Comparison of ENCODE assay signal across 18 mouse cellular contexts in the genomic region with DNA sequence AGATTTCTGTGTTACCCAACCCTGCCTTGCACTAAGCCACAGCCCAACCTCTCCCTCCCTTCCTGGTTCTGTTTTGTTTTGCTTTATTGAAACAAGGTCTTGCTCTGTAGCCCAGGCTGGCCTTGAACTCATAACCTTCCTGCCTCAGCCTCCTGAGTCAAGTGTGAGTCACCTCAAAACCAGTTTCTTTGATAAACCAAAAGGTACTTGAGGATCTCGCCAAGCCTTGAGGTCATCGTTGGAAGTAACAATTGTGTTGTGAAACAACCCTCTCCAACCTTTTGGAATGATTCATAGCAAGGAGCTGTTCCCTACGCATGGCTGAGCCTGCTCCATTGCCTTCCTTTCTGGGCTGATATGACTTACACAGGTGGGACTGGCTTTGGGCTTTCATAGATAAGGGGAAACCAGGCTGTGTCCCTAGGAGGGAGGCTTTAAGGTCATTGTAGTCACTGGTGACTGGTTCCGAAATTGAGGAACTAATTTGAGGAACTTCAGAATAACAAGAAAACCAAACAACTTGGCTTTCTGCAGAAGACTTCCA. TPM values are rescaled to one million over a fixed set of nuclear protein-coding genes. Genes with fewer than 3 reads are reported as not detected.
DNase-seq lines count a peak whose midpoint lies in the region; ATAC-seq and TF ChIP-seq lines count a peak whose summit lies in the region.
"Had no signal": no experiment of that assay in that cellular context is flagged by ENCODE, and none has a peak within 500 bp of the region (broad histone marks: within the 10 kb centered on the region; RNA-seq: fewer than 3 reads in every experiment).

No protein-coding gene starts in this region.

- DNase-seq in gastrocnemius, adult 2 months, result peak; percentile 41
- DNase-seq in gastrocnemius, postnatal 36 days, result no peak
- DNase-seq in 416B (ENCODE audit: low read depth), result peak; percentile 95
- DNase-seq in adrenal gland, adult 8-10 months, result peak; percentile 78
- DNase-seq in testis, postnatal 10 days (ENCODE audit: low spot score), result no peak
- DNase-seq in testis, postnatal 14 days (ENCODE audit: low spot score), result no peak
- DNase-seq: cerebellum, adult 8-10 months; kidney, adult 9 months; thymus, postnatal 4 days had no signal

- no peak overlapping the region for H3K4me3 ChIP-seq in gastrocnemius, adult 2 months
- H3K4me3 ChIP-seq: embryonic facial prominence, embryonic 10.5 days; forebrain, embryonic 10.5 days; heart, embryonic 13.5 days; hindbrain, embryonic 12.5 days; layer of hippocampus, adult 2 months had no signal

- TF ChIP-seq CTCF in gastrocnemius, adult 2 months (IDR thresholded peaks at IDR 0.05), result no peak

- no peak overlapping the region for H3K27ac ChIP-seq in gastrocnemius, adult 2 months
- H3K27ac ChIP-seq: embryonic facial prominence, embryonic 10.5 days; forebrain, embryonic 10.5 days; heart, embryonic 13.5 days; hindbrain, embryonic 12.5 days; layer of hippocampus, adult 2 months had no signal

- peak; percentile 51 to 57 for ATAC-seq in hematopoietic stem cell, adult 5-6 weeks (replicated peaks in 1 of 2; ENCODE audit: insufficient read depth in 1 of 2, low FRiP score in 2 of 2, low TSS enrichment in 1 of 2, low read depth in 1 of 2, poor library complexity in 2 of 2, severe bottlenecking in 2 of 2)
- no peak for ATAC-seq in inflammation-experienced regulatory T-cells, adult 6 months

- intact Hi-C loops in gastrocnemius, adult 2 months (cut with DNase I), result no loop called here
- intact Hi-C loops in gastrocnemius, postnatal 36 days (cut with DNase I), result no loop called here

RNA-seq across cellular contexts. Expression of a gene that starts 9.3 kb away (rescaled TPM):
- total RNA-seq in gastrocnemius, adult 2 months (2021), result 1 to 10 TPM; 4.1 to 4.2 TPM
- total RNA-seq in gastrocnemius, postnatal 36 days (2021), result 1 to 10 TPM; 1.9 to 2.6 TPM
- total RNA-seq in adrenal gland, adult 8-10 months (2022), result 10 to 100 TPM in 1 of 4 experiments, 1 to 10 TPM in 3; 7.1 to 11.8 (median 9.0) TPM
- total RNA-seq in hematopoietic stem cell, adult 5-6 weeks (2017), result 4.4 and 10.6 TPM in 2 replicates
- 10 to 100 TPM; 19.9 to 41.4 (median 31.4) TPM for polyA plus RNA-seq in inflammation-experienced regulatory T-cells, adult 6 months (2017; shearing (Covaris generic))

RNA-seq across cellular contexts. Expression of a gene that starts 39.8 kb away (rescaled TPM):
- total RNA-seq in gastrocnemius, adult 2 months (2021), result not detected
- not detected for total RNA-seq in gastrocnemius, postnatal 36 days (2021)
- not detected for total RNA-seq in adrenal gland, adult 8-10 months (2022)
- not detected in 2 replicates for total RNA-seq in hematopoietic stem cell, adult 5-6 weeks (2017)
- polyA plus RNA-seq in inflammation-experienced regulatory T-cells, adult 6 months (2017; shearing (Covaris generic)), result not detected
- polyA plus RNA-seq: embryonic facial prominence, embryonic 10.5 days; forebrain, embryonic 10.5 days; heart, embryonic 13.5 days; hindbrain, embryonic 12.5 days; limb, embryonic 11.5 days; lung, embryonic 16.5 days had no signal

RNA-seq across cellular contexts. Expression of a gene that starts 49.7 kb away (rescaled TPM):
- not detected for total RNA-seq in gastrocnemius, adult 2 months (2021)
- total RNA-seq in gastrocnemius, postnatal 36 days (2021), result not detected
- under 1 TPM in 3 of 4 experiments, not detected in 1; 0.27 to 0.83 (median 0.66) TPM for total RNA-seq in adrenal gland, adult 8-10 months (2022)
- not detected in 2 replicates for total RNA-seq in hematopoietic stem cell, adult 5-6 weeks (2017)
- polyA plus RNA-seq in inflammation-experienced regulatory T-cells, adult 6 months (2017; shearing (Covaris generic)), result not detected
- polyA plus RNA-seq: heart, embryonic 13.5 days had no signal

Comparison
In these comparisons a context has a peak if more than half of its experiments do, and no peak if none do; other contexts are left out.
1. DNase-seq: peak in gastrocnemius, adult 2 months (single experiment), 416B (single experiment) and adrenal gland, adult 8-10 months (single experiment); none in gastrocnemius, postnatal 36 days (0 of 2), testis, postnatal 10 days (single experiment) and testis, postnatal 14 days (single experiment).